Mouse (Mus musculus): ENCODE results near the gene Plk5. TPM values are rescaled to one million over a fixed set of nuclear protein-coding genes. Genes with fewer than 3 reads are reported as not detected.

Gene Plk5
- total and polyA plus RNA-seq, 3 experiments: 0.19 TPM; not detected in 1

DNA sequence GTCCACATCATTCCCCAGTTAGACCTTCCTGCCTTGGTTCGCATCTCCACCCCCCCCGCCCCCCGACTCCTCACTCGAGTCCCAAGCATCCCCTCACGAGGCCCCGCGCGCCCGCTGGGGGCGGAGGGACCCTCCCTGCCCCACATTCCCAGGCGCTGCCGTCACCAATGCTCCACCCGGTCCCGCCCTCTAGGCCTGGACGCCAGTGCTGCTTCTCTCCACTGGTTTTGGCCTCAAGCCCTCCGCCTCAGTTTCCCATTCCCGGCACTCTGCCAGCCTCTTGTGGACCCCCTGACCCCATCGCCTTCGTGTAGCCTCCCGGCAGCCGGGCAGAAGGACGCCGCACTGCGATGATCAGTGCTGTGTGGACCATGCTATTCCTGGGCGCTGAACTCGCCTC, 7.3 kb upstream of the Plk5 start:
- no peak overlapping the region for H3K4me3 ChIP-seq (ENCODE audit: control insufficient read depth in 1 of 2, insufficient read depth in 1 of 2, low read depth in 2 of 2, low read length in 2 of 2)
- H3K9me3 ChIP-seq (replicated peaks; ENCODE audit: insufficient read depth, low read length): no peaks in the 10 kb centered on the region
- DNase-seq (ENCODE audit: low read depth, low spot score): no peak
- no peaks in the 10 kb centered on the region for H3K27me3 ChIP-seq (ENCODE audit: control insufficient read depth in 1 of 2, insufficient read depth in 2 of 2, low read length in 2 of 2)
- peaks cover 0 to 23% of the 10 kb centered on the region in 2 experiments; a peak in 2 of 4 replicates for H3K36me3 ChIP-seq (ENCODE audit: control insufficient read depth in 1 of 2, insufficient read depth in 2 of 2, low read length in 2 of 2)
- peaks cover 22 to 33% of the 10 kb centered on the region in 2 experiments for H3K4me1 ChIP-seq (ENCODE audit: control insufficient read depth in 1 of 2, insufficient read depth in 2 of 2, low read length in 2 of 2)
- TF ChIP-seq USF2 (IDR thresholded peaks at IDR 0.05; ENCODE audit: borderline replicate concordance in 1 of 2, insufficient read depth in 1 of 2, low read depth in 1 of 2, low read length in 2 of 2) (no peak), JUND (IDR thresholded peaks at IDR 0.05; ENCODE audit: low read depth, low read length) (no peak), EP300 (IDR thresholded peaks at IDR 0.05; ENCODE audit: low read depth in 1 of 2, low read length in 2 of 2) (no peak), ZC3H11A (IDR thresholded peaks at IDR 0.05; ENCODE audit: low read depth, low read length) (no peak), POLR2A (IDR thresholded peaks at IDR 0.05; ENCODE audit: control insufficient read depth in 1 of 2, insufficient read depth in 1 of 2, low read depth in 1 of 2, low read length in 2 of 2, poor library complexity in 1 of 2) (no peak), GABPA (IDR thresholded peaks at IDR 0.05; ENCODE audit: low read depth, low read length) (no peak), POLR2AphosphoS5 (IDR thresholded peaks at IDR 0.05; ENCODE audit: borderline replicate concordance, low read depth, low read length) (no peak), ELF1 (IDR thresholded peaks at IDR 0.05; ENCODE audit: low read depth, low read length) (no peak), ETS1 (IDR thresholded peaks at IDR 0.05; ENCODE audit: low read depth, low read length) (no peak), MAFK (IDR thresholded peaks at IDR 0.05; ENCODE audit: borderline replicate concordance, low read depth, low read length) (no peak)
- H3K27ac ChIP-seq (ENCODE audit: control insufficient read depth, low read depth, low read length): no peak overlapping the region
- no peaks in the 10 kb centered on the region; the same call in 1 of the 2 replicates for H3K79me2 ChIP-seq (ENCODE audit: control insufficient read depth, insufficient read depth, low read length, poor library complexity)
- H3K9ac ChIP-seq (ENCODE audit: control insufficient read depth, low read depth, low read length, poor library complexity, severe bottlenecking): no peak overlapping the region

DNA sequence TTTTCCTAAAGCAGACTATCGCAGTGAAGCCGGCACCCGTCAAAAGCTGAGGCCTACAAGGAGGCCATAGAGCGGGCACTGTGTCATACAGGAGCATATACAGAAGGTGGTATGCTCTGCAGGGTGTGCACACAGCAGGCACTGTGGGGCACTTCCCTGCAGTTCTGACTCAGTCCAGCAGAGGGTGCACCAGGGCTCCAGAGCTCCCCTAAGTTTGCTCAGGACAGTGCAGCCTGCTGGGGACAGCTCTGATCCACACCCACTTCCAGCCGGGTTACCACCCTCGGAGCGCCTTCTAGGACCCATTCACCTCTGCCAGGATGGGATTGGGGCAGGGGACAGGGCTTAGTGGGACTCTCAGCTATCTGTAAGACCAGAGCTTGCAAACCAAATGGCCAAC, 6.0 kb upstream of the Plk5 start:
- Histone ChIP-seq H3K79me2 (ENCODE audit: control insufficient read depth, insufficient read depth, low read length, poor library complexity) (no peaks in the 10 kb centered on the region; the same call in 1 of the 2 replicates), H3K36me3 (ENCODE audit: control insufficient read depth in 1 of 2, insufficient read depth in 2 of 2, low read length in 2 of 2) (peaks cover 0 to 16% of the 10 kb centered on the region in 2 experiments; a peak in 2 of 4 replicates), H3K4me1 (ENCODE audit: control insufficient read depth in 1 of 2, insufficient read depth in 2 of 2, low read length in 2 of 2) (peaks cover 20 to 26% of the 10 kb centered on the region in 2 experiments)
- TF ChIP-seq POLR2AphosphoS2 (IDR thresholded peaks at IDR 0.05; ENCODE audit: low read length) (no peak), CHD1 (IDR thresholded peaks at IDR 0.05; ENCODE audit: low read depth, low read length) (no peak), SMC3 (IDR thresholded peaks at IDR 0.05; ENCODE audit: low read depth, low read length) (peak; percentile 90), MXI1 (IDR thresholded peaks at IDR 0.05; ENCODE audit: low read depth, low read length) (peak; percentile 24; the same call in 1 of the 2 replicates), ZKSCAN1 (IDR thresholded peaks at IDR 0.05; ENCODE audit: low read depth, low read length) (no peak), SIN3A (IDR thresholded peaks at IDR 0.05; ENCODE audit: low read length) (no peak; the same call in 1 of the 2 replicates), POLR2A (IDR thresholded peaks at IDR 0.05; ENCODE audit: control insufficient read depth in 1 of 2, insufficient read depth in 1 of 2, low read depth in 1 of 2, low read length in 2 of 2, poor library complexity in 1 of 2) (no peak), JUND (IDR thresholded peaks at IDR 0.05; ENCODE audit: low read depth, low read length) (no peak), NELFE (IDR thresholded peaks at IDR 0.05; ENCODE audit: low read depth, low read length) (no peak), TCF12 (IDR thresholded peaks at IDR 0.05; ENCODE audit: low read depth, low read length) (no peak), MAX (IDR thresholded peaks at IDR 0.05; ENCODE audit: low read length) (no peak), NRF1 (IDR thresholded peaks at IDR 0.05; ENCODE audit: insufficient read depth, low read depth, low read length, poor library complexity, severe bottlenecking) (no peak), POLR2AphosphoS5 (IDR thresholded peaks at IDR 0.05; ENCODE audit: borderline replicate concordance, low read depth, low read length) (no peak), KAT2A (conservative IDR thresholded peaks at IDR 0.05; ENCODE audit: low read depth, low read length) (no peak), USF2 (IDR thresholded peaks at IDR 0.05; ENCODE audit: borderline replicate concordance in 1 of 2, insufficient read depth in 1 of 2, low read depth in 1 of 2, low read length in 2 of 2) (no peak), ETS1 (IDR thresholded peaks at IDR 0.05; ENCODE audit: low read depth, low read length) (no peak), EP300 (IDR thresholded peaks at IDR 0.05; ENCODE audit: low read depth in 1 of 2, low read length in 2 of 2) (no peak), ZC3H11A (IDR thresholded peaks at IDR 0.05; ENCODE audit: low read depth, low read length) (peak; percentile 39), BHLHE40 (IDR thresholded peaks at IDR 0.05; ENCODE audit: borderline replicate concordance, low read depth, low read length) (no peak), CTCF (IDR thresholded peaks at IDR 0.05 in 2 of 3, conservative IDR thresholded peaks at IDR 0.05 in 1 of 3; ENCODE audit: control insufficient read depth in 1 of 3, insufficient read depth in 1 of 3, low read depth in 2 of 3, low read length in 3 of 3, poor library complexity in 1 of 3, severe bottlenecking in 1 of 3) (peak; percentile 94 to 97 (median 95)), UBTF (IDR thresholded peaks at IDR 0.05; ENCODE audit: borderline replicate concordance, insufficient read depth, low read depth, low read length) (no peak), MAFK (IDR thresholded peaks at IDR 0.05; ENCODE audit: borderline replicate concordance, low read depth, low read length) (no peak), MAZ (IDR thresholded peaks at IDR 0.05; ENCODE audit: low read depth, low read length) (peak; percentile 44; the same call in 1 of the 2 replicates), GABPA (IDR thresholded peaks at IDR 0.05; ENCODE audit: low read depth, low read length) (no peak), MYB (IDR thresholded peaks at IDR 0.05; ENCODE audit: low read depth, low read length) (no peak), RAD21 (IDR thresholded peaks at IDR 0.05; ENCODE audit: low read depth, low read length) (peak; percentile 52), ZNF384 (IDR thresholded peaks at IDR 0.05; ENCODE audit: low read depth, low read length) (no peak), USF1 (IDR thresholded peaks at IDR 0.05; ENCODE audit: low read depth, low read length) (no peak)

More for the DNA sequence above, 6.0 kb upstream of the Plk5 start:
- Histone ChIP-seq H3K27me3 (ENCODE audit: control insufficient read depth in 1 of 2, insufficient read depth in 2 of 2, low read length in 2 of 2) (no peaks in the 10 kb centered on the region), H3K9me3 (replicated peaks; ENCODE audit: insufficient read depth, low read length) (no peaks in the 10 kb centered on the region), H3K4me3 (ENCODE audit: control insufficient read depth in 1 of 2, insufficient read depth in 1 of 2, low read depth in 2 of 2, low read length in 2 of 2) (no peak overlapping the region), H3K9ac (ENCODE audit: control insufficient read depth, low read depth, low read length, poor library complexity, severe bottlenecking) (no peak overlapping the region), H3K27ac (ENCODE audit: control insufficient read depth, low read depth, low read length) (no peak overlapping the region)
- peak; percentile 91 for DNase-seq (ENCODE audit: low read depth, low spot score)
